Mouse (Mus musculus) T-helper 1 cell (primary cell): ENCODE data around the gene Bmx.

Experiments
- in situ Hi-C: fragments of 300-600 bp; cut with MboI, MseI; formaldehyde crosslinking; loops from one replicate; pipeline ENCODE4 v1.15.1; 2025; ENCODE audit warnings: high pct_unique_total_duplicates

Gene Bmx

GRCm38 (mm10) chrX:164175780-164176179 is 82.2 kb downstream of the Bmx start:
- in situ Hi-C loops, result no loop called here

GRCm38 (mm10) chrX:164175311-164175710 is 82.7 kb downstream of the Bmx start:
- in situ Hi-C loops, result no loop called here

- in situ Hi-C loops, result no loop called here
Measured at GRCm38 (mm10) chrX:164173880-164174279, 84.1 kb downstream of the Bmx start.

GRCm38 (mm10) chrX:164171034-164171433 is 87.0 kb downstream of the Bmx start:
- in situ Hi-C loops, result no loop called here

- in situ Hi-C loops, result no loop called here
Measured at GRCm38 (mm10) chrX:164164681-164165080, 93.3 kb downstream of the Bmx start.

- in situ Hi-C loops, result no loop called here
Measured at GRCm38 (mm10) chrX:164154594-164154993, 103.4 kb downstream of the Bmx start.

- in situ Hi-C loops, result no loop called here
Measured at GRCm38 (mm10) chrX:164153606-164154005, 104.4 kb downstream of the Bmx start.

GRCm38 (mm10) chrX:164152703-164153102 is 105.3 kb downstream of the Bmx start:
- in situ Hi-C loops, result no loop called here

GRCm38 (mm10) chrX:164145463-164146250 is 112.3 kb downstream of the Bmx start:
- in situ Hi-C loops, result no loop called here
